Mouse (Mus musculus): Measurements from ENCODE around the gene Jmjd6.

- no peak for TF ChIP-seq CTCF (IDR thresholded peaks at IDR 0.05; ENCODE audit: low read depth, low read length)
- TF ChIP-seq GATA1 (IDR thresholded peaks at IDR 0.05; ENCODE audit: borderline replicate concordance, low read length) = no peak
- TF ChIP-seq GATA2 (IDR thresholded peaks at IDR 0.05; ENCODE audit: borderline replicate concordance, low read depth, low read length) = no peak
- TF ChIP-seq POLR2AphosphoS5 (IDR thresholded peaks at IDR 0.05; ENCODE audit: insufficient replicate concordance, low read depth, low read length) = no peak
- no peak for TF ChIP-seq TAL1 (conservative IDR thresholded peaks at IDR 0.05; ENCODE audit: low read depth, low read length)
These were observed 2.5 kb downstream of the Jmjd6 start for GRCm38 (mm10) chr11:116840748-116841147.
